Mouse (Mus musculus) limb, embryonic 10.5 days (tissue): Measurements from ENCODE around the gene Ap4e1. TPM values are rescaled to one million over a fixed set of nuclear protein-coding genes. Genes with fewer than 3 reads are reported as not detected.
"Not testable (repeated sequence)": the region's sequence is repeated elsewhere in the genome, so short reads cannot be mapped to it uniquely, and the experiment has no call there.

ENCODE experiments used
- DNase-seq: peaks from one replicate; pipeline ENCODE4 v3.0.0-alpha.2; 2017; ENCODE audit warnings: low spot score
- H3K27ac ChIP-seq: fragments of 300-500 bp; sonication (generic); 2 replicates; pipeline ENCODE4 v1.5.1; 2016; ENCODE audit warnings: mild to moderate bottlenecking
- H3K27me3 ChIP-seq: fragments of 300-500 bp; sonication (generic); 2 replicates; pipeline ENCODE4 v1.6.1; 2016; ENCODE audit warnings: low read depth, mild to moderate bottlenecking; ENCODE audit not compliant: poor library complexity, severe bottlenecking
- H3K36me3 ChIP-seq: fragments of 300-500 bp; sonication (generic); 2 replicates; pipeline ENCODE4 v1.6.1; 2016; ENCODE audit warnings: mild to moderate bottlenecking, moderate library complexity
- H3K4me1 ChIP-seq: fragments of 300-500 bp; sonication (generic); 2 replicates; pipeline ENCODE4 v1.6.1; 2016
- H3K4me3 ChIP-seq: fragments of 300-500 bp; sonication (generic); 2 replicates; pipeline ENCODE4 v1.5.1; 2016; ENCODE audit warnings: mild to moderate bottlenecking, moderate library complexity
- H3K9me3 ChIP-seq: fragments of 300-500 bp; sonication (generic); replicated peaks from 2 replicates; pipeline ENCODE4 v1.6.1; 2016; ENCODE audit warnings: mild to moderate bottlenecking
- WGBS: fragments of 180-500 bp; shearing (Covaris S2); methylation state at CpG from one replicate; pipeline ENCODE4 v1.1.7; 2016; 5-methylcytosine and 5-hydroxymethylcytosine counted together
- polyA plus RNA-seq: library from polyadenylated mRNA; unstranded; fragments of >200 nt; fragmentation: Nextera tagmentation; extraction: Ambion mirVana; gene quantifications from 2 replicates; pipeline ENCODE4 v1.2.1, GENCODE M21; 2016

Gene Ap4e1
- polyA plus RNA-seq, 1 experiment from 2014 or later, result 13.9 TPM

DNA sequence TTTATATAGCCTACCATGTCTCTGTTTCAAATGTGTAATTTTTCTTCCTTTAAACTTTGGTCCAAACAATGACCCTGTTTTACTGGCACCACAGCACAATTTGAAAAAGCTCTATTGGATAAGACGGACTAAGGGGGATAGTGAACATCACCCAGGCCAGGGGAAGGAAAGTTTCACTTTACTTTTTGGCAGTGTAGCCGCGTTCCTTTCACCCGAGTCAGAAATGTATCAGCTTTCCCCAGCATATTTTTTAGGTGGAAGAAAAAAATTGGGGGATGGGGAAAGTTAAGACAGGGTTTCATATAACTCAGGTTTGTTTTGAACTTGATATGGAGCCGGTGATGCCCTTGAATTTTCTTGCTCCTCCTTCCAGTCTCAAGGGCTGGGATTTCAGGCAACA is 1.0 kb upstream of the Ap4e1 start:
- no peak overlapping the region for H3K4me3 ChIP-seq
- no peaks in the 10 kb centered on the region for H3K27me3 ChIP-seq
- WGBS, result 92% methylated on average over 5 of the region's 5 CpGs
- no peak overlapping the region for H3K27ac ChIP-seq
- H3K36me3 ChIP-seq, result peaks cover 18% of the 10 kb centered on the region
- H3K4me1 ChIP-seq, result peaks cover 13% of the 10 kb centered on the region
- no peaks in the 10 kb centered on the region for H3K9me3 ChIP-seq
- DNase-seq, result no peak

DNA sequence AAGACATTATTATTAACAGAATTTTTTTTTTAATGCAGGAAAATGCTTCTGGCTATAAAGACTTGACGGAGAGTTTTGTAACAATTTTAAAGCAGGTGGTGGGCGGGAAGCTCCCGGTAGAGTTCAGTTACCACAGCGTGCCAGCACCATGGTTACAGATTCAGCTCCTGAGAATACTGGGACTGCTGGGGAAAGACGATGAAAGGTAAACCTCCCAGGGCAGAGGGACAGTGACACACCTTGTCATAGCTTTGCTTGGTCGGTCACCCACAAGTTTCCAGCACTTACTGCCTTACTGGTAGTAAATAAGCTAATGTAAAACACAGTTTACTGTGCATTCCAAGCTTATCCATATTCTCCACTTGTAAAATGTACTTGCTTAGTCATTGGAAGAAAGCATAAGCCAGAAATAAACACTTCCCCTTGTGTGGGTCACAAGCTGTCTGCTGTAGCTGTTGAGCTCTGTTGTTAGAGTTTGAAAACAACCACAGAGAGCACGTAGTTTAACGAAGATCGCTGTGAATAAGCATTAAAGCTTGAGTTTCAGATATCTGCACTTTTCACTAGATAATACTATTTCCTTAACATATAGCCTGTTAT is 26.6 kb downstream of the Ap4e1 start:
- Histone ChIP-seq H3K4me3 (no peak overlapping the region), H3K36me3 (peaks cover 72% of the 10 kb centered on the region), H3K4me1 (no peaks in the 10 kb centered on the region), H3K27ac (no peak overlapping the region), H3K27me3 (no peaks in the 10 kb centered on the region), H3K9me3 (no peaks in the 10 kb centered on the region)
- WGBS, result 96% methylated on average over 9 of the region's 9 CpGs
- DNase-seq, result no peak

DNA sequence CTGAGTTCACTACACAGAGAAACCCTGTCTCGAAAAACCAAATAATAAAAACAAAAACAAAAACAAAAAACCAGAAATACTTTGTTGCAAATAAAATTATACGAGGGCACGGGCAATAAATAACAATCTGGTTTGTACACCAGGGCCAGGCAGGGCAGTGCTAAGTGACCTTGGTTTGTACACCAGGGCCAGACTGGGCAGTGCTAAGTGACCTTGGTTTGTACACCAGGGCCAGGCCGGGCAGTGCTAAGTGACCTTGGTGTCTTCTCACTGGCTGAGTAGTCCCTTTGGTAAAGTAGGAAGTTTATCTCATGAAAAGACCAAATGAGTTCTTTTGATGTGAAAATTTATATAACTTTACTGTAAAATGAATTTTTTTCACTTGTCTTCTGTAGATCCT is 28.8 kb downstream of the Ap4e1 start:
- no peak overlapping the region for H3K4me3 ChIP-seq
- 96% methylated on average over 4 of the region's 4 CpGs for WGBS
- no peak for DNase-seq
- H3K27ac ChIP-seq, result no peak overlapping the region
- no peaks in the 10 kb centered on the region for H3K9me3 ChIP-seq
- peaks cover 74% of the 10 kb centered on the region for H3K36me3 ChIP-seq
- no peaks in the 10 kb centered on the region for H3K4me1 ChIP-seq
- no peaks in the 10 kb centered on the region for H3K27me3 ChIP-seq

DNA sequence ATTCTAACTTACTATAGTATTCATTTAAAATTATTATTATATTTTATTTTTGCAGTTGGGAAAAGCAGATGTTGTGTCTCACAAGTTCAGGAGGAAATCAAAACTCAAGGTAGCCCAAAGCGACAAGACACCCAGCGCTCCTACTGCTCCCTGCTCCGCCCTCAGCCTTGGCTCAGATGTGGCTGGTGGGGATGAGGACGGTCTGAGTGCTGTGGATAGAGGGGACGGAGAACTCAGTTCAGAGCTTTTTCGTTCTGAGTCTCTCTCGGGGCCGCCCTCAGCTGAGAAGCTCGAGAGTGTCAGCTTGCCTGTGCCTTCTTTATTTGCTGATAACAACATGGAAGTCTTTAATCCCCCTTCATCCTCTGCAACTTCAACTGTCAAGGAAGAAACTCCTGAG is 53.0 kb downstream of the Ap4e1 start:
- Histone ChIP-seq H3K27me3 (no peaks in the 10 kb centered on the region), H3K36me3 (peaks cover 78% of the 10 kb centered on the region), H3K9me3 (no peaks in the 10 kb centered on the region), H3K4me3 (no peak overlapping the region), H3K4me1 (no peaks in the 10 kb centered on the region), H3K27ac (no peak overlapping the region)
- DNase-seq, result no peak
- WGBS, result 95% methylated on average over 9 of the region's 9 CpGs

DNA sequence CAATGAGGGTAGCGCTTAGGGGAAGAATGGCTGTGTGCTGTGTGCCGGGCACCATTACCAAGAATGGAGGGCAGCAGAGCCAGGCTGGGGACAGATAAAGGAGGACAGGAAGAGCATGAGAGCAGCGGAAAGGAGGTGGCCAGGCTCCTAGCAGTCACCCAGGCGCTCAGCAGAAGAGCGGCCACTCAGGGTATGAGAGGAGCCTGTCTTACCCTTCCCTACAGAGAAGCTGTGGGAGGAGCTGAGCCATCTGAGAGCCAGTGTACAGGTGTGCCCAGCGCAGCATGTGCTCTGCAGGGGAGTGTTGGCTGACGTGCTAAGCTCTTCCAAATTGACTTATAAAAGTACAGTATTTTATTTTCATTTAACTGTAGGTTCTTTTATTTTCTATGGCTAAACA is 60.3 kb downstream of the Ap4e1 start:
- Histone ChIP-seq H3K4me3 (no peak overlapping the region), H3K4me1 (peaks cover 16% of the 10 kb centered on the region), H3K27me3 (no peaks in the 10 kb centered on the region), H3K9me3 (no peaks in the 10 kb centered on the region), H3K27ac (peak overlapping the region; percentile 47; the same call in 1 of the 2 replicates), H3K36me3 (peaks cover 34% of the 10 kb centered on the region)
- WGBS, result 73% methylated on average over 7 of the region's 7 CpGs
- DNase-seq, result no peak

GRCm38 (mm10) chr2:127069781-127070434 is 61.4 kb downstream of the Ap4e1 start:
- peaks cover 25% of the 10 kb centered on the region for H3K36me3 ChIP-seq
- no peaks in the 10 kb centered on the region for H3K27me3 ChIP-seq
- peaks cover 16% of the 10 kb centered on the region for H3K4me1 ChIP-seq
- H3K9me3 ChIP-seq, result no peaks in the 10 kb centered on the region
- peak overlapping the region; percentile 93 for H3K27ac ChIP-seq
- WGBS, result 9% methylated on average over 11 of the region's 11 CpGs
- peak; percentile 62 for DNase-seq
- peak overlapping the region; percentile 66 for H3K4me3 ChIP-seq

- Histone ChIP-seq H3K36me3 (peaks cover 20% of the 10 kb centered on the region), H3K9me3 (no peaks in the 10 kb centered on the region), H3K4me1 (peaks cover 16% of the 10 kb centered on the region), H3K27ac (peak within 1 kb of the TSS; percentile 93), H3K4me3 (peak within 1 kb of the TSS; percentile 66), H3K27me3 (no peaks in the 10 kb centered on the region)
- under 1% methylated on average over 32 of the region's 32 CpGs for WGBS
- peak; percentile 92 for DNase-seq
Measured at GRCm38 (mm10) chr2:127070435-127070841, 61.9 kb downstream of the Ap4e1 start, which contains the start of gene Blvra. Gene Blvra (plus strand): TSS chr2:127070665.

DNA sequence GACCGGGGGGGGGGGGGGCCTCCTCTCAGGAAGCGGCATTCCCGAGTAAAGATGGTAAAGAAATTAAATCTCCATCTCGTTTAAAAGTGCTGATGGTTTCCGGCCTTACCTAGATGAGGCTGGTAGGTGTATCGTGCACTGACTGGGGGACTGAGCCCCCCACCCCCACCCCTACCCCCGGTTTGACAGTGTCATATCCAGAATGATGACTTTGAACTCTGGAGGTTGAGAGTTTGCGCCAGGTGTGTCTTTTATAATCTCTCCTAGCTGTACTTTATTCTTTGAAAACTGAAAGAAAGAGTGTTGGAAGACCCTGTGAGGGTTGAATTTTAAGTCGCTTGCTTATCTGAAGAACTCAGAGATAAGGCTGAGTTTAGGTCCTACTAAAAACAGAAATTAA is 62.4 kb downstream of the Ap4e1 start:
- H3K4me3 ChIP-seq, result peak overlapping the region; percentile 66
- no peaks in the 10 kb centered on the region for H3K27me3 ChIP-seq
- peaks cover 20% of the 10 kb centered on the region for H3K36me3 ChIP-seq
- WGBS, result 14% methylated on average over 9 of the region's 9 CpGs
- no peak for DNase-seq
- peaks cover 16% of the 10 kb centered on the region for H3K4me1 ChIP-seq
- H3K9me3 ChIP-seq, result no peaks in the 10 kb centered on the region
- H3K27ac ChIP-seq, result peak overlapping the region; percentile 93

DNA sequence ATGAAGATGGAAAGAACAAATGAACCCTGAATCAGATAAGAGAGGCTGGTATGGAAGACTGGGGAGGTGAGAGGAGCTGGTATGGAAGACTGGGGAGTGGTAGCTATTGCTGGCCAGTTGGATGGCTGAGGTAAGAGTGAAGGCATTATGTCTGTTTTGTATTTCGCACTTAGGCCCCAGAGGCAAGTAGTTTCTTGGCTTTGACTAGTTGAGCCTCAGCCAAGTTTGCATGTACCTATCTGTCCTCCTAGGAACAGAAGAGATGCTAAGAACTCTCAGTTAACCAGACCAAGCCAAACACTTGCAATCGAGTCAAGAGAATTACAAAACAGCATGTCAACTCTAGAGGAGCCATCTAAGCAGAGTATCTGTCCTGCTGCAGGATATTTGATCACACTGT is 65.6 kb downstream of the Ap4e1 start:
- 95% methylated on average over 2 of the region's 2 CpGs for WGBS
- no peaks in the 10 kb centered on the region for H3K27me3 ChIP-seq
- H3K27ac ChIP-seq, result no peak overlapping the region
- no peaks in the 10 kb centered on the region for H3K9me3 ChIP-seq
- no peaks in the 10 kb centered on the region for H3K36me3 ChIP-seq
- DNase-seq, result no peak
- H3K4me1 ChIP-seq, result peaks cover 10% of the 10 kb centered on the region
- no peak overlapping the region for H3K4me3 ChIP-seq

- Histone ChIP-seq H3K9me3 (no peaks in the 10 kb centered on the region), H3K27ac (no peak overlapping the region), H3K27me3 (no peaks in the 10 kb centered on the region), H3K36me3 (peaks cover 5% of the 10 kb centered on the region; the same call in 1 of the 2 replicates), H3K4me1 (no peaks in the 10 kb centered on the region), H3K4me3 (no peak overlapping the region)
- DNase-seq, result no peak
- 81% methylated on average over 9 of the region's 9 CpGs for WGBS
Measured at GRCm38 (mm10) chr2:127077611-127078010, 69.1 kb downstream of the Ap4e1 start.

GRCm38 (mm10) chr2:127079066-127079465 is 70.5 kb downstream of the Ap4e1 start:
- not testable (repeated sequence) for H3K27ac ChIP-seq, H3K9me3 ChIP-seq, DNase-seq, H3K36me3 ChIP-seq, H3K27me3 ChIP-seq, H3K4me3 ChIP-seq, H3K4me1 ChIP-seq
- WGBS, result 67% methylated on average over 2 of the region's 2 CpGs

DNA sequence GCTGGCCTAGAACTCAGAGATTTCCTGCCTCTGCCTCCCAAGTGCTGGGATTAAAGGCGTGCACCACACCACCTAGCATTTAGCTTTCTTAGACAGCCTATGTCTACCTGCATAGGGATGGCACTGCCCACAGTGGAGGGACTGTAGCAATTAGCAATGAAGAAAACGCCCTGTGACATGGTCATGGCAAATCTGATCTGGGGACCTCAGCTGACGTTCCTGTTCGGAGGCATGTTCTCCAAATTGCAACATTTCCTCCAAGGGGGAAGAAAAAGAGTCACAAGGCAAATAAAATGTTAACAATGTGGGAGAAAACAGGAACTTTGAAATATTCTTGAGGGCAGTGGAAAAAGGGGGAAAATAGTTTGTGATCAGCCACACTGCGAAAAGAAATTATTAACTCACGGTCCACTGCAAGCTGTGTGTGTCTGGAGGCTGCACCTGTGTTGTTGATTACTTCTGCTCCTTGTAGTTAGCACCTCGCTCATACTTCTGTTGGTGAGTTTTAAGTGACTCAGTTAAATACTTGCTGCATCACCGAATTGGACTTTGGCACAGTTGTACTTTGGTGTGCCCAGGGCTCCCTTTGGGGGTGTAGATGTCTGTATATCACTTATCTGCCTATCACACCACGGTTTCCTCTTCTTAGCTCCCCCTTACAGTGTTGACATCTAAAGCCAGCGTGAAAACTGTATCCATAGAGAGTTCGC is 71.5 kb downstream of the Ap4e1 start:
- WGBS, result 94% methylated on average over 11 of the region's 11 CpGs
- no peak for DNase-seq
- Histone ChIP-seq H3K27ac (no peak overlapping the region), H3K4me3 (no peak overlapping the region), H3K9me3 (no peaks in the 10 kb centered on the region), H3K27me3 (no peaks in the 10 kb centered on the region), H3K36me3 (peaks cover 5% of the 10 kb centered on the region; the same call in 1 of the 2 replicates), H3K4me1 (no peaks in the 10 kb centered on the region)

DNA sequence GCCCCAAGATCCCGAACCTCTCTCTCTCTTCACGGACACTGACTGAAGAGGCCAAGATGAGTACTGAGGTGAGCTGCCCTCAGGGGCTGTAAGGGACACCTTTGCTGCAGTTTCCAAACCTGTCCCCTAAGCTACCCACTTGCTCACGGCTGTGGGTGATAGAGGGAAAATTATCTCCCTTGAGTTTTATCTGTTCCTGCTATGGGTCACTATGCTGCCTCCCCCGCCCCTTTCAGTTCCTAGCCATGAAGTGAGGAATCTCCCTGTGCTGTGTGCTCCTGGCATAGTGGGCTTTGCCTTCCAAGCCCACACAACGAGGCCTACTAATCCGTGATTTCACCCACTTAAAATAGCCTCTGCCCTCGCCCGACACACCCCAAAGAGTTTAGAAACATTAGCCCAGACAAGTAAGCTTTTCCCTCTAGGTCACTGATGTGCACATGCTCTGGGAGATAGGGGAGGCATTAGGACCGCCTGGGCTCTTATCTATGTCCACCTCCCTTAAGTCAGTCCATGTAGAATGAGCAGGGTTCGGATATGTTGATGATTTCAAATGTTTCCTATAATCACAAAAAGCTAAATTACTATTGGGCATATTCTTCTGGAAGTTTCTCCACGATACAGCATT is 72.2 kb downstream of the Ap4e1 start:
- no peaks in the 10 kb centered on the region for H3K27me3 ChIP-seq
- H3K4me3 ChIP-seq, result no peak overlapping the region
- 93% methylated on average over 11 of the region's 11 CpGs for WGBS
- DNase-seq, result no peak
- peaks cover 5% of the 10 kb centered on the region; the same call in 1 of the 2 replicates for H3K36me3 ChIP-seq
- H3K4me1 ChIP-seq, result no peaks in the 10 kb centered on the region
- no peak overlapping the region for H3K27ac ChIP-seq
- H3K9me3 ChIP-seq, result no peaks in the 10 kb centered on the region
